Mouse (Mus musculus) embryonic fibroblast, embryonic 13.5 days (primary cell): ENCODE measurements around the gene Haao.

Source experiments
- CTCF ChIP-seq: IDR thresholded peaks from 2 replicates; pipeline ENCODE4 v1.5.1; 2011; ENCODE audit warnings: mild to moderate bottlenecking, control low read depth, low read length, moderate library complexity, borderline replicate concordance; ENCODE audit not compliant: insufficient read depth
- POLR2A ChIP-seq: IDR thresholded peaks from 2 replicates; pipeline ENCODE4 v1.6.1; 2011; ENCODE audit warnings: low read depth, mild to moderate bottlenecking, control low read depth, low read length, moderate library complexity

- TF ChIP-seq POLR2A = no peak
- TF ChIP-seq CTCF = no peak
Measured at GRCm38 (mm10) chr17:83841011-83841410, 6.8 kb downstream of the Haao start.
